Mouse (Mus musculus) adrenal gland (tissue): ENCODE measurements around the gene Scyl3.

Source experiments
- intact Hi-C: fragments of 180-260 bp; cut with DNase I; formaldehyde crosslinking; loops from one replicate; pipeline ENCODE4 v1.15.1; 2025
- long read RNA-seq, 2 experiments: library from polyadenylated mRNA; unstranded; transcript quantifications; one replicate each; pipeline ENCODE4 v2.0.0; 2020; ENCODE audit warnings: borderline replicate concordance in 1 of 2; ENCODE audit not compliant: insufficient replicate concordance in 1 of 2

Scyl3 gene
- long read RNA-seq, experiment 1, full-length matches to known transcripts: 3 of 8 reads
- long read RNA-seq, experiment 1, partial matches to known transcripts: 3 of 8 reads
- long read RNA-seq, experiment 1, other reads (novel, unspliced or antisense): 2 of 8 reads
- long read RNA-seq, experiment 2, full-length matches to known transcripts: 5 of 13 reads
- long read RNA-seq, experiment 2, partial matches to known transcripts: 6 of 13 reads
- long read RNA-seq, experiment 2, other reads (novel, unspliced or antisense): 2 of 13 reads

DNA sequence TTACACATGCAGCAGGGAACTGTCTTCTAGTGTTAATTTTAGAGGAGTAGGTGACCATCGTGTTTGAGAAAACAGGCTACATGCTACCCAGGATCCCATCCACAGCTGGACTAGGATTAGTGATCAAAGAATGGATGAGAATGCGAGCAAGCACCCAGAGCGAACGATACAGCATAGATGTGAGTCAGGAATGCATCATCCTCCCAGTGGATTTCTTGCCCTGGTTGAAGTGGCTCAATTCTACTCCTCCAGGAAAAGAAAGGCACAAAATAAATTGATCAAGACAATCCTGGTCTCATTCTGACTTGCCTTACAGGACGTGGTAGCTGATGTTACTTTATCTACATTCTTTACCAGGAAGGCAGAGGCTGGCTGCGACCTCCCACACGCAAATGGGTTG lies at the start of gene Scyl3:
TSS of gene Scyl3 (plus strand) at position 255 of the 400 bp plus-strand sequence.
- intact Hi-C loops: no loop called here

- intact Hi-C loops: no loop called here
These were observed 39.3 kb upstream of the Scyl3 start for GRCm38 (mm10) chr1:163889629-163890028.

GRCm38 (mm10) chr1:163893294-163893693 lies 35.6 kb upstream of the Scyl3 start:
- intact Hi-C loops: no loop called here

DNA sequence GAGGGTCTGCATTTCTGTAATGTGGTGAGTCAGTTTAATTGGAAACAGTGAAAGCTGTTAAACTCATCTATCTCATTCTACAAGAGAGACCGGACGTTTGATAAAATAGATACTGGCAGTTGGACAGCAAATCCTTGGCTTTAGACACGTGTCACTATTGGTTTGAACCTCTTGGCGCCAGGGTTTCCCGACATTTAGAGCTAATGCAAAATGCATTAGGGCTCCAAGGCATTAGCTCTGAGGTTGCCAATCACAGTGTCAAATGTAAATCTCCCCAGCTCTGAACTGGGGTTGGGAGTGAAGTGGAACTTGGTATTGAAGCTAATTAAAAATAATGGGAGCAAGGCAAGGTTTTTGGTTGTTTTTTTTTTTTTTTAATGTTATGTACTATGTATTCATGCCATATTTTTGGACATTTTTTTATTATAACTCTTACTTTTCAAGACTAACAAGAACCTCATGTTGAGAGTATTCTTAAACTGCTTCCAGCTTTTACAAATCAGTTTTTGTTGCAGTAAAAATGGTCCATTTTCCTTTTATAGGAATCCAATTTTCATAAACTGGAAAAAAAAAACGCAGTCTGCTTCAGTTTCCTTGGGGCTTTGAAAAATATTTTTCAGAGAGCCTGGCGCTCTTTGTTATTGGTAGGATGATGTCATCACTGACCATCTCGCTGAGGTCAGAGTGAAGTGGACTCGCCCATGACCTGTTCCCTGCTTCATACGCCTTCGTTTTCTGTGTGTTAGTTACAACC lies 34.9 kb upstream of the Scyl3 start:
- intact Hi-C loops: no loop called here

DNA sequence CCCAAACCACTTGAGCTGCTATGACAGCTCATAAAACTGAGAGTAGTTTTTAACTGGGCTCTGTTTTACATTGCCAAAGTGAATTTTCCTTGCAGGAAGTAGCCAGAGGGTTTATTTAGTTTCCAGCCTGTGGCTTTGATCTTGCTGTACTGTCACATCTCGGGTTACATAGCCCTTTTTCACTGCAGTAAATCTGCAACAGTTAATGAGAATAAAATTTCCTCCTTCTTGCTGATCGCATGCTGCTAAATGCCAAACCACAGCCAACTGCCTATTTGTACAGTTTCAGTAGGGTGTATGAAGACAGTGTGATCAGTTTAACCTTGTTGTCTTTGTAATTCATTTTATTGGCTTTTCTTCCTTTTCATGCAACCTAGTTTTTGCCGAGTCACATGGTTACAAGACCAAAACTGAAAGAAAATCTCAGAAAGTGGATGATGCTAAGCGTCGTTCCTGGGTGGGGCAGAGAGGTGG lies 30.6 kb upstream of the Scyl3 start:
- intact Hi-C loops: no loop called here

DNA sequence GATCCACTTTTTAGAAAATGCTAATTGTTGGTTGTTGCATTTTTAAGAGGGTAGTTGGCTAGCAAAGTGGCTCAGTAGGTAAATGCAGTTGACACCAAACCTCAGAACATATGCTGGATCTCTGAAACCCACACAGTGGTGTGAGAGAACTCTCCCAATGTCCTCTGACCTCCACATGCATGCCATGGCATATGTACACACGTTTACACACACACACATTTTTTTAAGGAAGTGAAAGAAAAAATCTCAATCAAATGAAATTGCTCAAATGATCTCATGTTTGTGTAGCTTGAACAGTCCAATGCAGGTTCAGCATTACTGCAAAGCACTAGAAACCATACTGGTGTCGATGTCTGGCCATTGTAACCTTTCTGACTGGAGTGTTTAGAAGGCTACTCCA lies 29.3 kb upstream of the Scyl3 start:
- intact Hi-C loops: no loop called here

DNA sequence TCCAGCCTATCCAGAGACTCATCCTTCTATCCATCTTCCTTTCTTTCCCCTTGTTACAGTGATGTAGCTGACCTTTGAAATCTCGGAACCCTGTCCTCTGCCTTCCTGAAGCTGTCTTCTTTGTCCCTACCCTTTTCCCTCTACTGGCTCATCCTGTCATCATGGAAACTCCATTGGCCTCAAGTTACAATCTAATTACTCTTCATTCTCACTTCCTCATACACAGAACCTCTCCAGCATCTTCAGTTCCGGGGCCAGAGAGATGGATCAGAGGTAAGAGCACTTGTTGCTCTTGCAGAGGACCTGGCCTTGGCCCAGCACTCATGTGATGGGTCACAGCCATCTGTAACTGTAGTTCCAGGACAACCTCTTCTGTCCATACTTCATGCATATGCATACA lies 28.7 kb upstream of the Scyl3 start:
- intact Hi-C loops: no loop called here

DNA sequence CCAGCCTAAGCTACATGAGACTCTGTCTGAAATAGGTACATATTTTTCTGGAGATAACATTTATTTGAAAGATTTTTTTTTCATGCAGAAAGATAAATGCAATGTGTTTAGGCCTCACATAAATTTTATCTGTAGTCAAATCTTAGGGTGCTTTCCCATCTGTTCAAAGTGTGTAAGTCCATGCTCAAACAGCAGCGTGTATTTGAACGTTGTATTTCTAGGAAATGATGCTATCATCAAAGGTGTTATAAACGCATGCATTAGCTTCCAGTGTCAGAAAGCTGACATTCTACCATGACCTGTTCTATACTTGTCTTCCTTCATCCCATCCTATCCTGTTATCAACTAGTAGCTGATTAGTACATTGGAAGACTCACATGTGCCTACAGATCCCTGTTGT lies 25.5 kb upstream of the Scyl3 start:
- intact Hi-C loops: no loop called here

DNA sequence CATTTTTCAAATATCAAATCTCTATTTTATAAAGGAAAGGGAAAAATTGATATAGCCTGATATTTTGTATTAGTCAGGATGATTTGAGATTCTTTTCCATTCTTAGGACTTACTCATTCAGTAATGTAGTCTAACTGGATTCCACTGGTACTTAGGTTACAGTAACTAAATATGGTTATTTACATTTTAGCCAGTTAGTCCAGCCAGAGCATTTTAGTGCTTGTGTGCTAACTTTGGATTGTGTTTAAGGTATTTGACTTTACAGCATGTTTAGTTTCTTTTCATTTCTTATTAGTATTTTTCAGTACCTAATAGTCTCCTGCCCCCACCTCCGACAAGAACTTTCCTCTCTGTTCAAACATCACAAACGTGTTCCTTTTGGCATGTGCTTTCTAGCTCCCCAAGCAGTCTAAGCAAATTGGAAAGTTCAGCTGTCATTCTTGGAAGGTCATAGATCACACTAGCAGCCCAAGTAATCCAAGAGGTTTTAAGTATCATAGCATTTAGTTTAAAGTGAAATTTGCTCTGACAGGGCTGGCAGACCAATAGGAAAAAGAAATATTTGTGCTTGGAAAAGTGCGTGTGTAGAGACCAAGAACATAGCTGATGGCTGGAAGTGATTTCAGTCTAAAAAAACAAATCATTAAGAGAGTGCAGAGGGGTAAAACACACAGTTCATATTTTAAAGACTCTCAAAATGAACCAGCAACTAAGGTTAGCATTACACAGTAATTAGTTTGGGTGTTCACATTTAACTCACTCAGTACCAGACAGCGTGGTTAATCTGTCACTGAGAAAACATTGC lies 21.7 kb upstream of the Scyl3 start:
- intact Hi-C loops: no loop called here

GRCm38 (mm10) chr1:163908389-163908788 lies 20.5 kb upstream of the Scyl3 start:
- intact Hi-C loops: no loop called here

- intact Hi-C loops: loop anchor here (2.0 kb wide), 2 partner anchors 76 to 760 kb away; no protein-coding TSS in a partner anchor
These were observed 18.6 kb upstream of the Scyl3 start for GRCm38 (mm10) chr1:163910343-163910742.

DNA sequence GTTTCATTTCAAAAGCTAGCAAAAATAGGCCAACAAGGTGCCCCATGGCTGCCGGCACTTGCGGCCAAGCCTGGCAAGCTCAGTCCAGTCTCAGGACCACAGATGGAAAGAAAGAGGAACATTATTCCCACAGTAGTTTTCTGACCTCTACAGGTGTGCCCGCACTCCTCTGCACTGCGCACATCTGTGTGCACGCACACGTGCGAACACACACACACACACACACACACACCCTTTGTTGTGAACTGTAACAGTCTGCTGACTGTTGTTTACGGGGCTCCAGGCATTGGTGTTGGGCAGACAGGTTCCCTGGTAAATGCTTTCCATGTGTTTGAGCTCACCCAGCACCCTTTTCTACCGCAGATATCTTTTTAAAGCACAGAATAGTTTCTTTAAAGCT lies 18.1 kb upstream of the Scyl3 start:
- intact Hi-C loops: loop anchor here (2.0 kb wide), 2 partner anchors 76 to 760 kb away; no protein-coding TSS in a partner anchor

- intact Hi-C loops: loop anchor here (2.0 kb wide), 2 partner anchors 77 to 761 kb away; no protein-coding TSS in a partner anchor
These were observed 16.9 kb upstream of the Scyl3 start for GRCm38 (mm10) chr1:163911981-163912380.

DNA sequence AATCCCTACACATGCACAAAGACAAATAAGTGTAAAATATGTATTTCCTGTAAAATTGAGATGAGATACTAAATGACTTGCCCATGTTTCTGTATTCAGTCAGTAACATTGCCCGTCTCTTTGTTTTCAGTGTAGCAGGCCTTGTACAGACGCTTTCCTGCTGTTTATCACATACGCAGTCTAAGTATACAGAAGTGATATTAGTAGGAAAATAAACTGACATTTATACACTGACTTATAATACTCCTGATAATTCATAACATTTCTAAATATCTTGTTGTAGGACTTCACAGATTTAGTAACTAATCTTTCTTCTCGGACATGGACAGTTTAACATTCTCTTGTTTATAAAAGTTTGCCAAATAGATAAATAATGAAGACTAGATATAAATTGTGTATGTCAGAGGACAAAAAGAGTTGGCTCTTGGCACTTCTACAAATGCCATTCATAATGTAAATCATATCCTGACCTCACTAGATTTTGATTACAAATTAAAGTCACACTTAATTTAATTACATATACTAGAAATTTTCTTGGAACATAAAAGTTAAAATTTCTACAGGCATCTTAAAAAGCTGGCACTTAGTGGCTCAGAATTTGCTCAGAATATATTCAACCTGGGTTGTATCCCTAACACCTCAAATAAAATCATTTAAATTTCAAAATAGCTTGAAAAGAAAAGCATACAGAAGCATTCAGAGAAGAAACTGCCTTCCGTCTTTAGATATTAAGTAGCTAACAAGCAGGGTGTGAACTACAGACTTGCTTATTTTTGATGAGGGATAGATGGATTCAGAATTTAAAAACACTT lies 11.3 kb upstream of the Scyl3 start:
- intact Hi-C loops: no loop called here

GRCm38 (mm10) chr1:163924093-163924492 lies 4.8 kb upstream of the Scyl3 start:
- intact Hi-C loops: no loop called here

DNA sequence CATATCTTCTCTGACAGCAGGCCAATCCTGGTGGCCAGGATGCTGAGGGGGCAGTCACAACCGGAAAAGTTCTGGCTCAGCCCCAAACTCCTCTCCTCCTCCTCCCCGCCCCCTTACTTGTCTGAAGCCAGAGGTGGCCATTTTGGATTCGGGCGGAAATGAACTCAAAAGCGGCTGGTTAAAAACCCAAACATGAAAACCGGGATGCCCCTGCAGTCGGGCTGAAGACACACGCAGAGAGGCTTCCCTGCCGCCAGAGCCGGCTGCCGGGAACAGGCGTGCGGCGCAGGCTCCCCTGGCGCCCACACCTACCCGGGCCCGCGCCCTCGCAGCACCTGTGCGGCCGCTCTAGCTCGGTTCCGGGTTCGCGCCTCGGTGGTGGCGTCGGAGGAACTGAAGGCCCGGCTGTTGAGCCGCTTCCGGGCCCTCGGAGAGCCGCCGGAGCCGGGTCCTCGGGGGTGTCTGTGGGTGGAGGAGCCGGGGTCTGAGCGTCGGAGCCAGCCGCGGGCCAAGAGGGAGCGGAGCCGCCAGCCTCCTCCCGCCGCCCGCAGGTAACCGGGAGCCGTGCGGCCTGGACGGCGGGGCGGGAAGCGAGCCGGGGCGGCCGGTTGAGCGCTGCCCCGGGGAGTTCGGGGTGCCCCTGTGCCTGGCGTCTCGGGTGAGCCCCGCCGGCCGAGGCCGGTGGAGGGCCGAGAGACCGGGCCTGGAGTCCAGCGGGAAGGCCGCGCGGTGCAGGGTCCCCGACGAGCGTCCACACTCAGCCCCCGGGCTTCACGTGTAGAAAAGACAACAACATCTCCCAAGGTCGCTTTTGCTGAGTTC lies 947 bp downstream of the Scyl3 start:
- intact Hi-C loops: no loop called here

DNA sequence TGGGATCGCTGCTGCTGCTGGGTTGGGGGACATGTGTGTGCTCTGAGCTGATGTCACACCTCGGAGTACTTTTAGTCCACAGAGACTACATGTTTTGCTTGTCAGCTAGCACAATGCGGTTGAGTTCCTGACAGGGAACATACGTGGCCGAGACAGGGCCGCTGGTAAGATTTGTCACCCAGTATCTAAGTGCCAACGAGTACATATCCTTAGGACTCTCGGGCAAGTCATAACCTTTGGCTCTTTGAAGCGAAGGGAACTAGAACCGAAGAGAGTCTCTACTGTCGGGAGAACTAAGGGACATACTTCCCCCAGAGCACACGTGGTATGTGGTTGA lies 1.5 kb downstream of the Scyl3 start:
- intact Hi-C loops: no loop called here

DNA sequence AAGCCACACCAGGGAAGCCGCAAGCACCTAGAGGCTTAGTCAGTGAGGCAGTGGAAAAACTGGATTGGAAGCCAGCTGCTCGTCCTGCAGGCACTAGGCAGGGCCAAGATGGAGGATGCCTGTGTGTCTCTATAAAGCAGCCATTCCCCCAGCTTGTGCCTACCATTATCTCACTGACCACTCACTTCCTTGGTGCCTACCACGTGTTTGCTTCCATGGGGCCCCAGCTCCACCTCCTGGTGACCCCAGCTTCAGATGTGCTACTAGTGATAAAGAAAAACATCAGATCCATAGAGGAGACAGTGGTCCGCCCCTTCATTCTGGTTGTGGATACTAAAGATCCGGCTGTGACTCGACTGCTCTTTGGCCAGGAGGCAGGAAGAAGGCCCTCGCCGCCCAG lies 2.9 kb downstream of the Scyl3 start:
- intact Hi-C loops: no loop called here

DNA sequence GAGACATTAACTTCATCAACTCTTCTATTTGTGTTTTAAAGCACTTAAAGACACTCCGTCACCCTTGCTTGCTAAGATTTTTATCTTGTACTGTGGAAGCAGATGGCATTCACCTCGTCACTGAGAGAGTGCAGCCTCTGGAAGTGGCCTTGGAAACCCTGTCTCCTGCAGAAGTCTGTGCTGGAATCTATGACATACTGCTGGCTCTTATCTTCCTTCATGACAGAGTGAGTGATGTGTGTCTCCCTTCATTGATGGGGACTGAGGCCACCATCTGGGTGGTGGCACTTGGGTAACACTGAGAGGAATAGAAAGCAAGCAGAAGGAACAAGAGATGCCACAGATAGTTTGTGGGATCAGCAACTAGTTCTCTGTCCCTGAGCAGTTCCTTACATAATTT lies 5.7 kb downstream of the Scyl3 start:
- intact Hi-C loops: no loop called here

- intact Hi-C loops: no loop called here
These were observed 13.2 kb downstream of the Scyl3 start for GRCm38 (mm10) chr1:163942056-163942455.
